Mouse (Mus musculus) kidney, adult 9 months (tissue): ENCODE results near the gene Ndufa3.

ENCODE experiments used
- DNase-seq: peaks from one replicate; pipeline ENCODE4 v3.0.0; 2022

The Ndufa3 gene

DNA sequence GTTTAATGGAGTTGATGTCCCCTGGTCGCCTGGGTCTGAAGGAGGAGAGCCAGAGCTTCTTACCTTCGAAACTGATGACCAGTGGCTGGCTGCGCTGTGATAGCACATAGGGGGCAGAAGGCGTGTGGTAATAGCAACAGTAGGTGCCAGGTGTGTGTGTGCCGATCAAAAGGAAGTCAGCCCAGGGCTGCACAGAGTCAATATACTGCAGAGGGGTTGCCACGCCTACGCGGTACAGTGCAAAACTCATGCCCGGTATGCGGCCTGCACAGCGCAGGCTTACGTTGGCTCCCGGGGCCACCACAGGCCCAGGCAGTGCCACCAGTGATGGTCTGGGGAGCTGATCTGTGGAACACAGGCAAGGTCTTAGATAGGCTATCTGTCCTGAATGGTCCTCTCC is 6.2 kb upstream of the Ndufa3 start:
- DNase-seq, result no peak

- no peak for DNase-seq
Observed at GRCm38 (mm10) chr7:3614021-3614420, 3.2 kb upstream of the Ndufa3 start.

GRCm38 (mm10) chr7:3616057-3616388 is 1.1 kb upstream of the Ndufa3 start, which contains the start of gene Oscar:
Gene Oscar, minus strand, starts transcription at chr7:3616157.
- DNase-seq, result no peak

- DNase-seq, result no peak
Observed at GRCm38 (mm10) chr7:3616389-3617241, 558 bp upstream of the Ndufa3 start.

DNA sequence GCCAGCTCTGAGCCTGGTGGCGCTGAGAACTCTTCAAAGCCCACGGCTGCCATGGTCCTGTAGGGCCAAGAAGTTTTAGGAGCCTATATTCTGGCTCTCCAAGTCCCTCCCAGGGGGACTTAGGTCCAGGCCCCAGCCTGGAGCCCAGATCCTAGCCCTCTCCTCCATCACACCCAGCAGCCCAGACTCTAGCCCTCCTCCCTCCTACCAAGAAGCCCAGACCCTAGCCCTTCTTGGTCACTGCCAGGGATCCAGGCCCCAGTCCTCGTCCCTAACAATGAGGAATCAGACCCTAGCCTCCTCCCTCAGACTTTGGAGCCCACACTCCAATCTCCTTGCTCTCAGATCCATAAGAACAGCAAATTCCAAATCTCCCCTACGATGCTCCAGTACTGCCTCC is 11.9 kb downstream of the Ndufa3 start:
- no peak for DNase-seq

DNA sequence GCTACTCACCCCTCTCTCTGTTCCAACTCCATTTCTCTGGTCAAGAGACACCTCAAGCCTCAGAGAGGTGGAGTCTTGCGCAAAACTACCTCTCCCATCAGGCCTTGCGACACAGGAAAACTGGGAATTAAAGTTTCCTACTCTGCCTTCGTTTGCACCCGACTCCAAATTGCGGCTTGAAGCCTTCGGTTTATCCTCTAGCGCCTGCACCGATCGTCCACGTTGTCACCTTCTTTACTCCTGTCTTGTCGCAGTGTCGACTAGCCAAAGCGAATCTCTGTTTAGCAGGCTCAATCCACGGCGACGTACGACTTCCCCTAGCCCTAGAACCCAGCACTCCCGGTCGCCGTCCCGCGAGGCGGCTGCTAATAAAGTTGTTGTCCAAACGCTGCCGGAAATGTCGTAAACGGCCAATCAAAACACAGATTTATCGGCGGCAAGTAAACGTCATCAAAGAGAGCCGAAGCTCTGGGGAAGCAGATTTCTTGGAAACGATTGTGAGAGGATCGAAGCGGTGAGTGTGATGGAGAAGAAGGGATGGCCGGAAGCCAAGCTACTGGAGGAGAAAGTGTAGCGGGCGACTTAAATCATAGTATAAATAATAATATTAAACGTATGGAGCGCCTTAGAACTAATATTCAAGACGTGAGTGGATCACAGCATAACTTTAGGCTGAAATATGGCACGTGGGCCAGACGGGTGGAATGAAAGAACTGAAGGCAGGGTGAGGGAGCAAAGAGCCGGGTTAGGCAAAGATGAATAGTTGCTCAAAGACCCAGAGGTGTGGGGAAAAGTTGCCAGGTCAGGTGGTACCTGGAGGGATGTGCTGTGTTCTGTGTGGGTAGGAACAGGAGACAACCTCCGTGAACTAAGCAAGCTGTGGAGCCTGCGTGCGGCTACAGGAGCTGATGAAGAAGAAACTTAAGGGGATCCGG is 12.6 kb downstream of the Ndufa3 start, which contains the start of the genes Tfpt and Prpf31:
Gene Tfpt, minus strand, starts transcription at position 387 of the 935 bp plus-strand sequence.
Gene Prpf31, plus strand, starts transcription at position 443 of the 935 bp plus-strand sequence.
- peak; percentile 96 for DNase-seq

- no peak for DNase-seq
Observed at GRCm38 (mm10) chr7:3630478-3630815, 13.3 kb downstream of the Ndufa3 start.

DNA sequence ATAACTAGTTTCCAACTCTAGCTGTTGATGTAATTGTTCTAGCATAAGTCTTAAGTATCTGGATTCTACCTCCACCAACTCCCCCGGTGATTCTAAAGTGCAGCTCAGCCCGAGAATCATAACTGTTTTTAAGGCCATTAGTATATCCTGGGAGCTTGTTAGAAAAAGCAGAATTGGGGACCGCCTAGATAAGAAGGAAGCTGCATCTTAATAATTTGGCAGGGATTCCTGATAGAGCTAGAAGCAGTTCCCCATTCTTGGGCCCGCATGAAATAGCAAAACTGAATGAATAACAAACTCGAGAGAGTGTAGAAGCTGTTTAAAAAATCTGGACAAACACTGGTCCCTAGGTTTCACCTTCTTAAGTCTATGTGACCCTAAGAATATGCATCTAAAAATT is 26.2 kb downstream of the Ndufa3 start:
- DNase-seq, result no peak

DNA sequence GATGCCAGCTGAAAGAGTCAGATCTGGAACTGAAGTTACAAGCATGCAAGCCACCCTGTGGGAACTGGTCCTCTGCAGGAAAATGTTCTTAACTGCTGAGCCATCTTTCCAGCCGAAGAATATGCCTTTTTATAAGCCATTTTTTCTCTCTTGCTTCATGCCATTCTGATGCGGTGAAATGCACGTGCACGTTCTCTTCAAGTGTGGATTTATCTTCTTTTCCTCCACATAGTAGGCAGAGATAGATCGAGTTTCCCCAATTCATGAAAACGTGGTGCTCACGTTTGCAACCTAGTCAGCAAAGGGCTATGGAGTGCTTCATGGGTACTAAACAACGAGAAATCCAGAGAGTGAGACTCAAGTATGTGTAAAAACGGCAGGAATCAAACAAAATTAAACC is 26.7 kb downstream of the Ndufa3 start:
- no peak for DNase-seq

- DNase-seq, result no peak
Observed at GRCm38 (mm10) chr7:3644348-3644671, 27.1 kb downstream of the Ndufa3 start.

DNA sequence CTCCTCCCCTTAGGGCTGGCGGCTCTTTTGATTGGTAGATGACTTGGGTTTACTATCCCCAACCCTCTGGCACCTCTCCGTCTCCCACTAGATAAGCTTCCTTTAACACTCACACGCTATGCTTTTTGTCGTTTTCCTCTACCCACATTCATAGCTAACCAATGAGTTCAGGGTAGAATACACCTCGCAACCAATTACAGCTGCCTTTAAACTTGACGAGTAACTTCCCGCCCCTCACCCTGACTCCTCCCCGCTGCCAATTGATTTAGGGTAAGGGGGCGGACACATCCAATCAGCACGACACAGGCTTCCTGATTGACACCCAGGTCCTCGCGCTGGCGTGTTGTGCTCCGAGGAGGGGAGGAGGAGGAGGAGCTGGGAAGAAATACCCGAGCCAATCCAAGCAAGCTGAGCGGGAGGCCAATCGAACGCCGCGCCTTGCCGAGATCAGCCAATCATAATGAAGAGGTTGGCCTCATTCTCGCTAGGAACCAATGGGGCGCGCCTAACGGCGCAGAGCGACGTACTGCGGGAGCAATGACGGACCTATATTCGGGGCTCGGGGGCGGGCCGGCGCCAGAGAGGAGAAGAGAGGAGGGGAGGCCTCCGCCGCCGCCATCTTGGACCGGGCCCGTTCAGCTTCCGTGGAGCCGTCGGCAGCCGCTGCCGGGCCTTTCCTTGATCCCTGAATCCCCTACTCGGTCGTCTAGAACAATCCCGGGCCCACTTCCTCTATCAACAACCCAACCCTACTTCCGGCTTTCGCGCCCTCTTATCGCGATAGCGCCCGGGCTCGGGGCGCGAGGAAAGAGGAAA is 27.7 kb downstream of the Ndufa3 start, which contains the start of gene Cnot3:
Gene Cnot3, plus strand, starts transcription at position 597 of the 816 bp plus-strand sequence.
- DNase-seq, result peak; percentile 100

GRCm38 (mm10) chr7:3645488-3646025 is 28.4 kb downstream of the Ndufa3 start:
- no peak for DNase-seq

- DNase-seq, result no peak
Observed at GRCm38 (mm10) chr7:3646188-3646587, 29.0 kb downstream of the Ndufa3 start.

- DNase-seq, result no peak
Observed at GRCm38 (mm10) chr7:3646641-3647040, 29.5 kb downstream of the Ndufa3 start.

DNA sequence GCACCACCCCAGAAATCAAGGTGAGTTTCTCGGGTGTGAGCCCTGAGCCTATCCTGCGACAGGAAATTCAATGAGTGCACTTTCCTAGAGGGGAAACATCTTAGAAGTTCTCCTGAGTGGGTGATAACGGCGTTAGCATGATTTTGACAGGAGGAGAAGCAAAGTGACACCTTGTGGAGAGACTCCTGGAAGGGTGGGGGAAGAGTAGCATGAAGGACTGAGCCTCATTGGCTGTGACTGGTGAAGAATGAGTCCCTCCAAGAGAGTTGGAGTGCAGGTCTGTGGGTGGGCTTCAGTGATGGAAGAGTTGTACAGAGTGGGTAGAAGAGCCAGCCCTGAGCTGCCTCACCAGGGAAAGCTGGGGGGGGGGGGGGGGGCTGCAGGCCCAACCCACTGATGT is 39.8 kb downstream of the Ndufa3 start:
- no peak for DNase-seq

DNA sequence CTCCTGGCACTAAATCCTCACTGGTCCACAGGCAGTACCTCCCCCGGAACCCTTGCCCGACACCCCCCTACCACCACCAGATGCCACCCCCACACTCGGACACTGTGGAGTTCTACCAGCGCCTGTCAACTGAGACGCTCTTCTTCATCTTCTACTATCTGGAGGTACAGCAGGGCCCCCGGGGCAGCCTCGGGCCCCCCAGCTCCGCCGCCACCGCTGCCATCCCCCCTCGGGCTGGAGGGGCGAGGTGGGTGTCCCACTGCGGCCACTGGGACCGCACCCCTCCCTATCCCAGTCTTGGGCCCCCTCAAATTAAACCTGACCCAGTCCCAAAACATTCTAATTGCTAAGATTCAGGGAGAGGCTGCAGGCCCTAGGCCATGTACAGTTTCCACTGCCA is 41.4 kb downstream of the Ndufa3 start:
- DNase-seq, result no peak

- DNase-seq, result peak; percentile 75
Observed at GRCm38 (mm10) chr7:3664524-3665214, 47.5 kb downstream of the Ndufa3 start.

DNA sequence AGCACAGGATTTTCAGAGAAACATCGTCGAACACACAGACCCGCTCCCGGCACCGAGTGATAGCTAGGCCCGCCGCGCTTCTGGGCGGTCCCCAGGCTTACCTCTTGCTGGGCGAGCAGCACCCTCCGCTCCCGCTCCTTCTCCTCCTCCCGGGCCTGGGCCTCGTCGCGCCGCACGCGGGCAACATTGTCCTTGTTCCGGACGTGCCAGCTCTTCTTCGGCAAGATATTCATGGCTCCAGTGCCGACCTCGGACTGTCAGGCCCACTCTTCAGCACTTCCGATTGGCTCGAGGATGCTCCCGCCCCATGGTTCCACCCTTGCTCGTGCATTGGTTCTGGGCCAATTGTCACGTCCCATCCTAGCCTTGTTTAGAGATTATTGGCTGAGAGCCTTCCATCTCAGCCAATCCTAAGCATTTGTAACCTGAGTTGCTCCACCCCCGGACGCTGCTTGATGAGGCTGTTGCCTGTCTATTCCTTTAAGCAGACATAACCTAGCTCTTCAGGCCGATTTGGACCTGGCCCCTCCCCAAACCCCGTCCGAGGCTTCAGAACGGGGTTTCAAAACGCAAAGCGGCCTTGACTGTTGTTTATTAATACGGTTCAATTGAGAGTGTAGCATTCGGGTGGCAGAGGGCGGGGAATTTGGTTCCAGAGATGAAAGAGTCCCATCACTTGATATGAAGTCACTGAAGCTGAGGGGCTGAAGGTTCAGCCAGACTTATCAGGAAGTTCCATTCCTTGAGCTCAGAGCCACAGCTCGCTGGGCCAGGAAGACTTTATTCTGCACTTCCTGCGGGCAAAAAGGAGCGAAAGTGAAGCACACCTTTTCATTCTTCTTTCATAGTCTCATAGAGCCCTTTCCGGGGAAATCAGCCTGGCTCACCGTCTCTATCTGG is 48.3 kb downstream of the Ndufa3 start, which contains the start of gene Leng1:
Gene Leng1, minus strand, starts transcription at position 626 of the 900 bp plus-strand sequence.
- DNase-seq, result peak; percentile 99

GRCm38 (mm10) chr7:3666921-3667391 is 49.8 kb downstream of the Ndufa3 start:
- DNase-seq, result no peak
